Mouse (Mus musculus) heart, postnatal 4 days (tissue): ENCODE measurements around the gene Gjc2. TPM values are rescaled to one million over a fixed set of nuclear protein-coding genes. Genes with fewer than 3 reads are reported as not detected.
A peak's percentile ranks its signal among the peaks of the same experiment; 100 is the strongest.
"Not testable (repeated sequence)": the region's sequence is repeated elsewhere in the genome, so short reads cannot be mapped to it uniquely, and the experiment has no call there.

ENCODE experiments used
- DNase-seq: peaks from one replicate; pipeline ENCODE4 v3.0.0; 2021
- total RNA-seq, 2 experiments: library from RNA; stranded (reverse); gene quantifications; 2 replicates each; pipeline ENCODE4 v1.2.3; 2021

Gjc2 gene
- under 1 TPM; 0.70 to 0.79 TPM for total RNA-seq

DNA sequence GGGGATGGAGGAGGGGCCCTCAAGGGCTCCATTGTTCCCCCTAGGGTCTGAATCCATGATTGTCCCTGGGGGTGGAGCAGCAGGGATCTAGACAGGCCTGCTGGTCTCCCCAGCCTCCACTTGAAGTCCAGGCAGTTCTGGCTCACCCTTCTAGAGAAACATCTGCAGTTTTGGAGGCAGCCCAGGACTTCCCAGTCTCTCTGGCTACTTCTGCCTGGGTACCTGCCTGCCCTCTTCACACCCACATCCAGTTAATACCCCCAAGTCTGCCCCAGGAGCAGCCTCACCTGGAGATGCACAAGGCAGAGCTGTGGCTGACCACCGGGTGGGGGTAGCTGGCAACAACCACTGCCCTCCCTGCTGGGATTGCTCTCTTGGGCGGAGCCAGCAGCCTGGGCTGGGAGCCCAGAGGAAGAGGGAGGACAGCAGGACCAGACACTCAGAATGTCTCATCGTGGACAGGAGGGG lies at the start of gene Gjc2:
Gjc2 (minus strand) TSS at position 350 of the 468 bp plus-strand sequence.
- peak; percentile 72 for DNase-seq

DNA sequence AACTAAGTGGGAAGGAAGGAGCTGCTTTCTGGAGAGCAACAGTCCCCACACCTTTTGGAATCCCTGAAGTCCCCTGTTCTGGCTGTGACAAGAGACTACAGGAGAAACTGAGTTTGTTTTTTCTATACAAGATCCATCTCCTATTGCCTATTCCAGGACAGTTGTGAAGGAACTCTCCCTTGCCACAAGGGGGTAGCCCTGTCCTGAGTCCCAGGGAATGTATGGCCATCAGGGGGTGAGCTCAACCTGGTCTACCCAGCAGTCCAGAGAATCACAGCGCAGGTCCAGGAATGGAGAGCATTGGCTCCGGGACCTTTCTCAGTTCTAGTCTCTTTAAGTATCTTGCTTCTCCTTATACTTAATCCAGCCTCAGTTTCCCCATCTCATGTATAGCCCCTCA lies 49.8 kb upstream of the Gjc2 start:
- no peak for DNase-seq

DNA sequence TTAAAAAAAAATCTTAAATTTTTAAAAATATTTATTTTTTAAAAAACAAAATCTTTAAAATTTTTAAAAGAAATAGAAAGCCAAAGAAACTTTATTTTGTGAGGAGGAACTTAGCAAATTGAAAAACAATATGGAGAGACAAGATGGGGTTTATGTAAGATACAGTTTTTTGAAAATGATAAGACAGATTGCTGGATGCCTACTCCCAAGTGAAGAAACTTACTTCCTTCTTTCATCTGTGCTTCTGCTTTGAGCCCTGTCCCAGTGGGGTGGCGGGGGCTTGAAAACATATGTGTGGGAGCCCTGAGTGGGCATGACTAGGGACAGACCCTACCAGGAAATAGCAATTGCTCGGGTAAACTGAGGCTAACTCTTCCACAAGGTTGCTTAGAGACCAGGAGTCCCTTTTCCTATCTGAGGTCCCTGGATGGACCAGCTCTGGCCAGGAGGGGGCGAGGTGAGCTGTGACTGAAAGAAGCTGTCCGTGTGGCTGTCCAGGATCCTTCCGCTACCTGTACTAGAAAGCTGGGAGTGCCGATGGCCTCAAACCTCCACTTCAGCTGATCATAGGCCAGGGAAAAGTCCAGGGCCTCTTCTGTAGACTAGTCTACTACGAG lies 47.2 kb upstream of the Gjc2 start:
- DNase-seq, result peak; percentile 75

DNA sequence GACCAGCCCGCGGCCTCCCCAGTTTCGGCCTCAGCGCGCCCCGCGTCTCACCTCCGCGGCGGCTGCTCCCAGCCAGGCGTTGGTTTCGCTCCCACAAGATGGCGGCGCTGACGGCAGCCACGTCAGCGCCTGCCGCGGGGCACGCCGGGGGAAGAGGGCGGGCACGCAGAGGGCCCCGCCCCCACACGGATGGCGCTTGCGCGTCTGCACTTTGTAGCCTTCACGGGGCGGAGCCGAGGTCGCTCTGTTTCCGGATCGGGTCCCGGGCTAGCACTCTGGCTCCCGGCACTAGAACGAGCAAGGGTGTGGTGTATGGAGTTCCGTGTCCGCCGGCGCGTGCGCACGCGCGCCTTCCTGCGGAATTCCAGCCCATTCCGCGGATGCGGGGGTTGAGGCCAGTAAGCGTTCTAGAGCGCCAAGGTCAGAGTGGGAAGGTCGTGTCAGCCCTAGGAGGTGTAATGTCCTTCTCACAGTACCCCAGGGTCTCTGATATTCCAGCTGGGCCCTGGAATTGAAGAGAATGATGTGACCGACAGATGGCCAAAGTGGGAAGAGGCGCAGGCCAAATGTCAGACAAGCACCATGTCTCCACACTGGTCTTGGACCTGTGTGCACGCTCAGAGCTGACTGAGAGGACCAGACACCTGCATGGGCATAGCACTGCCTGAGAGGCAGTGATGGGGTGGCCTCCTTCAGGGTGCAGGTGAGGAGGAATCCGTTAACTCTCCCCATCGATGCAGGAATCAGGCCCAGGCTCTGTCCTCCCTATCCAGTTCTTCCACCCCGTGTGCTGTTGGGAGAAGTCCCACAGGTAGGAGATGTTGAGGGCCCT lies 45.3 kb upstream of the Gjc2 start, which contains the start of gene Arf1:
Arf1 (minus strand) TSS at position 149 of the 832 bp plus-strand sequence.
- peak; percentile 98 for DNase-seq

DNA sequence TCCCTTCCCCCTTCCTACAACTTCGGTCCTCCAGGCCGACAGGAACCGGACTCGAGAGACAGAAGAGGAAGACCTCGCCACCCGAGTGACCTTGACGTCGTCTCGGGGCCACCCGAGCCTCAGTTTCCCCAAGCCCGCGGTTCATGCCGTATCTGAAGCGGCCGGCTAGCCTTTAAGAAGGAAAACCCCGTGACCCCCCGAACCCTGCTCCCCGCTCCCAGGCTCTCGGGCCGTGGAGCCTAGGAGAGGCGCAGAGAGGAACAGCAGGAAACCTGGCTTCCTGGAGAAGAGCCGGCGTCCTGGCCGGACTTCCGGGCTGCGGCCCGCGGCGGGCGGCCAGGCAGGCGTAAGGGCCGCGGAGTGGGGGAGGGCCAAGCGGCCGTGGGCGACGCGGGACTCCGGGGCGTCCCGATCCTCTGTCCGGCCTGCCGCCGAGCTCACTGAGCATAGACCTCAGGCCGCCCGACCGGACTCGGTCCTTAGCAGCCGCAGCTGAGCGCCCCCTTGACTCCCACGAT lies 44.6 kb upstream of the Gjc2 start:
- no peak for DNase-seq

DNA sequence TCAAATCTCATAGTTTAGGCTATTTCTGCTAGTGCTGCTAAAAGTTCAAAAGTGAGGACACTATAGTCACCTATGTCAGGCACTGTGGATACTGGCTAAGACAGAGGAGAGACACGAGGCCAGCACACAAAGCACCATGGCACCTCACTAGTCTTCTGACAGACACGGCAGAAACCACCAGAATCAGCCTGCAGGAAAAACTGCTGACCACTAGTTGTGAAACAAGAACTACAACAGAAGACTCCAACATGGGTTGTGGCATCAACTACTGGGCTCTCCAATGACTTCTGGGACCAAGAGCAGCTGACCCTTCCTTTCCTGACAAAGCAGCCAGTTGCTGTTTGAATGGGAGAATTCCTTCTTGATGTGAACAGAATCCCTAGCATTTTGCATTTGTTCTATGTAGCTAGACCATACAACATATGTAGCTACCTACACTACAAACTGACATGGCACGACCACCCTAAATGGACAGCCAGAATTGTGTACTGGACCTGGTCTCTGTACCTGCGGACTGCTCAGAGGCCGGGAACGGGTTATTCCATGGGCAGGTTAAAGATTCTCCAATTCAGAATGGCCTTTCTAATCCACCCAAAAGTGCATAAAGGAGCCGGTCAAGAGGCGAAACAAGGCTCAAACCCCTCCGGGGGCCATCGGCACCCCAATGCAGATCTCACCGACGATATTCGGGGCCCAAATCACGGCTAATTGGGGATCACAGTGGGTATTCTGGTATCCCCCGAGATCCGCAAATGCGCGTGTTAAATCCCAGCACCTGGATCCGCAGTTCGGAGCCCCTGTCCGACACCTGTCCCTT lies 44.0 kb upstream of the Gjc2 start:
- no peak for DNase-seq

DNA sequence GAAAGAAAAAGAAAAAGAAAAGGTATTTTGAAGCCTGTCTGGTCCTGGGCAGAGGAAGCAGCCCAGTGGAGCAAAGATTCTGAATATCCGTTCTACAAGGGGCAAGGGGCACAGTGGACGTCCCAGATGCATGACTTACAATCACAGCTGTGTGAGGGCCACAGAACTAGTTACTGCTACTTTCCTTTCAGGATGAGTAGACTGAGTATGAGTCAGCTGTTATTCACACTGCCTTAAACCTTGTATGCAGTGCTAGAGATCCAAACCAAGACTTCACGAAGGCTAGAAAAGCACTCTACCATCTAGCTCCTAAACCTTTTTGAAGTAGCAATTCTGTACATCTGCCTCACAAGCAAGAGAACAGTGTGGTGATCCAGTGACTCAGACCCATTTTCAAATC lies 43.2 kb upstream of the Gjc2 start:
- DNase-seq, result no peak

DNA sequence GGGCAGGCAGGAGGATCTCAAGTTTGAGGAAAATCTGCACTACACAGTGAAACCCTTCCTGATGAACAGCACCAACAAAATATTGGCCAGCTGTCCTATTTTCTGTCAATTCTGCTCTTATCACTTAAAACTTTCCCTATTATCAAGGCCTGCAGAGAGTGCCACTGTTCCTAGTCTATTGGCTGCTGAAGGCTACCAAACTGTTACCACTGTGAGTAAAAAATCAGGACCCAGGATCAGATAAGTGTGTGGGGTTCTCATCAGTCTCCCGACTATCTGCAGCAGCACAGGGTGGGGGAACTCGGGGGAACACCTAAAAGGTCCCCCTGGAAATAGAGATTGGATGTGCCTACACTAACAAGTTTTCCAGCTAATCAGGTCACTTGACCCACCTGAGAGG lies 42.2 kb upstream of the Gjc2 start:
- DNase-seq, result no peak

DNA sequence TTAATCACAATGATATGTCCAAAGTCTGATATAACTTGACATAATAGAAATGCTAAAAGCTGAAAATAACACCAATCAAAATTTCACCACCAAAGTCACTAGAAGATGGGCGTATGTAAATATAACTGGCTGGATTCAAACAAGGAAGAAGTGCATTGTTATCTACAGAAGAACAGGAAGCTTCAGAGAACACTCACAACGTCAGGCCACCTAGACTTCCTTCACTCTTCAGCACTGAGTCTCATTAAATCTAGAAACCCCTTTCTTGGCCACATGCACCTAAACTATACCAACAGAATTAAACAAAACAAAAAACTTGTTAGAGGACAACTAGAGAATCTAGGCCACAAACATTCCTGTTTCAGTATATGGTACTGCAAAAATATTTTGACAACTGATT lies 41.5 kb upstream of the Gjc2 start:
- no peak for DNase-seq

DNA sequence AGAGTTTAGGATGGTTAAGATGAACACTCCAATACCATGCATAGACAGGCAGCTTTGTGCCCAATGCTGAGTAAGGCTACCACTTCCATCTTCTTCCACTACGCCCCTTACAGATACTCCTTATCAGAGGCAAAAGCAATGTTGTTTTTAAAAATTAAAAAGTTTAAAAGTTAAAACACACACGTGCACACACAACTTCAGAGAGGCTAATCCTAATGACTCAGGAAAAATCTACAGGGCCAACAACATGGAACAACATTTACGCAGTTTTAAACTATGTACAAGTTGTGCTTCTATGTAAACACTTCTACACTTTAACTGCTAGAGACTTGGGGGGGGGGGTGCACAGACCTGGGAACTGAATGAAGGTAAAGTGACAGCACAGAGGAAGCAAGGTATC lies 41.0 kb upstream of the Gjc2 start:
- no peak for DNase-seq

DNA sequence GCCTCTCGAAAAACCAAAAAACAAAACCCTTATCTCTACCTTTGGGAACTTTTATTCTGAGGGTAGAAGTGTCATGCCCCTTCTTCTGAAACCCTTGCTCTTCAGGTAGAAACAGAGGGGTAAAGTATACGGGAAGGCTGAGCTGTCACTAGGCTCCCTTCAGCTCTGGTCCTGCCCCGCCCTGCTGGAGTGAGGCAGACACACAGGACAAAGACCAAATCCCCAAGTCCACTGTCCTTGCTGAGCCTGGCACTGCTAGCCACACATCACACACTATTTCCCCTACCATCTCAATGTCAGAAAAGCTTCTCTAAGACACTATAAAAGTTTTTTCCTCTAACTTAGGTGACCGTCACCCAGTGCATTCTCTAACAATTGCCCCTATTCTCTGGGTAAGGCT lies 39.3 kb upstream of the Gjc2 start:
- DNase-seq, result no peak

DNA sequence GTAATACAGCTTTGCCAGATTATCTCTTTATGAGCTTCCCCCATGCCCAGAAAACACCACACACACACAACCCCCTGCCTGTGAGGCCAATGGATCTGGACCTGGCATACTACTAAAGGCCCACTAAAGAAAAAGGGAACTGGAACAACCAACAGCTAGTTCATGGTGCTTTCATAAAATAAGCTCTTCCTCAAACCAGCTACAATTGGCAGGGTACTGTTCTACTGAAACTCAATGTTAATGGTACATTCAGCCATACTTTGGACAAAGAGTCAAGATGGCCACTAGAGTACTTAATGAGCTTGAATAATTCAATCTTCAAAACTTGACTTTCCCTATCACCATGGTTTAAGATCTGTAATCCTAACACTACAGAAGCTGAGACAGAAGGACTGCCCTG lies 38.6 kb upstream of the Gjc2 start:
- no peak for DNase-seq

DNA sequence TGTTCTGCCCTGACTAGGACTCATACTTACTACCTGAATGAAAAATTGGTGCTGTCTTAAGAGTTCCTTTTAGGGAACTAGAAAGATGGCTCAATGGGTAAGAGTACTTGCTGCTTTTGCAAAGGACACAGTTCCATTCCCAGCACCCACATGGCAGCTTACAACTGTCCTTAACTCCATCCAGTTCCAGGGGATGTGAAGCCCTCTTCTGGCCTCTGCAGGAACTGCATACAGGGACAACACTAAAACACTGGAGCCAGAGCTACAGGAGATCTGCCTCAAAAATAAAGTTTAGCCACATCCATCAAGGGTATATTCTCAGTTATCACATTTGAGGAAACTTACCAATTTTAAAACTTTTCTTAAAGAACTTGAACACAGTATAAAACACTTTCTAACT lies 36.1 kb upstream of the Gjc2 start:
- DNase-seq, result peak; percentile 55

DNA sequence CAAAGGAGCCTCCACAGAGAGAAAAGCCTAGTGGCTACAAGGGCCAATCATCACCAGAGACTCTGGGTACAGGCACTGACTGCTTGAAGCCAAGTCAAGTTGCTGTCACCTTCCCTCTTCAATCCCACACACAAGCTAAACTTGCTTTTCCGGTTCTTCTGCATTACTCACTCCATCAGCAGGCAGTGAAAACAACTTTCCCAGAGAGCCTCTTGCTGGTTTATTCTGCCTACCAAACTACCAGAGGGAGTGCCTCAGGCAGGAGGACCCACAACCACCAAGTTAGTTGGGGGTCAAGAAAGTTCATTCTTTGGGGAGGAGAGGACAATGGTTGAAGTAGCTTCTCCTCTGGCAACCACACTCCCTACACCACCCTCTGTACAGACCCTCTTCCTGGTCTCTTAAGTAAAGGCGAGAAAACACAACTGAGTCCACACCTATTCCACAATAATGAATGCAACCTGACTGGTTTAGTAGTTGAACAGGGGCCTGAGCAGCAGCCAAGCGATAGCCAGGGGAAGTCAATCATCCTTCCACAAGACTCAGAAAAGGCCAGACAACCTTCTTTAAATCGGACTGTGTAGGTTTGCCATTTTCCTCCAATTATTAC lies 35.5 kb upstream of the Gjc2 start:
- no peak for DNase-seq

DNA sequence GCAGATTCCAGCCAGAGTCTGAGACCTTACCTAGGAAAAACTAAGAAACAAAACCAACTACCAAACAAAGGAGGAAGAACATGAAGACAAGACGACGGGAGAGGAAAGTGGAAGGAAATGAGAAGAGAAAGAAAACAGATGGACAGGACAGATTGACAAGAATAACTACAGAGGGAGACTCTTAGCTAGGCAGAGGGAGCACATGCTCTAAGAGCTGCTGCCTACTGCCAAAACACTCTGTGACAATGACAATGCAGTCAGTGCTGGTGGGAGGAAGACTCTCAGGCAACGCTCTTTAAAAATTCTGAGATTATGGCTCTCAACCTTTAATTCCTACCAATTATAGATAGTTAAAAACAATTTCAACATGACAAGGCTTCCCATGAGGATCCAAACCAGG lies 33.9 kb upstream of the Gjc2 start:
- DNase-seq, result no peak

DNA sequence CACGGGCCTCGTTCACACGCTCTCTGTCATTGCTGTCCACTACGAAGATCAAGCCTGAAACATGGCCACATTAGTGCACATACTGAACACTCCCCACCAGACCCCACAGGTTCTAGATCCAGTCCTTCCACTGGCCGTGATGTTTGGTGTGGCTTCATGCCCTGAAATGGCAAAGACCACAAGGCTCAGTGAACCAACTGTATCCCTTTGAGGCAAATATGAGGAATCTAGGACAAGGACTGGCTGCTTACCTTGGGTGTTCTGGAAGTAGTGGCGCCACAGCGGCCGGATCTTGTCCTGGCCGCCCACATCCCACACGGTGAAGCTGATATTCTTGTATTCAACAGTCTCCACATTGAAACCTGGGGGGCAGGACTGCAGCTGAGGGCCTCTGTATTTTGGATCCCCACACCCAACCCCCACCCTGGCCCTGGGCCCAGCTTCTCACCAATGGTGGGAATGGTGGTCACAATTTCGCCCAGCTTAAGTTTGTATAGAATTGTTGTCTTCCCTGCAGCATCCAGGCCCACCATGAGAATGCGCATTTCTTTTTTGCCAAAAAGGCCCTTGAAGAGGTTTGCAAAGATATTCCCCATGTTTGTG lies 30.0 kb upstream of the Gjc2 start:
- DNase-seq, result no peak

DNA sequence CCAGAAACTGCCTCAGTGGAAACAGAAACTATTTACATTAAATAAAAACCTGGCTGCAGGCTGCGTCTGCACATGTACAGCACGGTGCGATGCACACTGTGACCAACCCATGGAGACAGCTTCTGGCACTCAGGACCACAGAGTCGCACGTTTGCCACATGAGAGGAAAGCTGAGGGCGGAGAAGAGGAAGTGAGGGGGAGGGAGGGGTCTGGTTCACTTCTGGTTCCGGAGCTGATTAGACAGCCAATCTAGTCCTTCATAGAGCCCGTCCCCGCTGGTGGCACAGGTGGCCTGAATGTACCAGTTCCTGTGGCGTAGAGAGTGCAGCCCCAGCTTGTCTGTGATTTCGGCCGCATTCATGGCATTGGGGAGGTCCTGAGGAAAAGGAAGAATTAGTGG lies 29.3 kb upstream of the Gjc2 start:
- not testable (repeated sequence) for DNase-seq

DNA sequence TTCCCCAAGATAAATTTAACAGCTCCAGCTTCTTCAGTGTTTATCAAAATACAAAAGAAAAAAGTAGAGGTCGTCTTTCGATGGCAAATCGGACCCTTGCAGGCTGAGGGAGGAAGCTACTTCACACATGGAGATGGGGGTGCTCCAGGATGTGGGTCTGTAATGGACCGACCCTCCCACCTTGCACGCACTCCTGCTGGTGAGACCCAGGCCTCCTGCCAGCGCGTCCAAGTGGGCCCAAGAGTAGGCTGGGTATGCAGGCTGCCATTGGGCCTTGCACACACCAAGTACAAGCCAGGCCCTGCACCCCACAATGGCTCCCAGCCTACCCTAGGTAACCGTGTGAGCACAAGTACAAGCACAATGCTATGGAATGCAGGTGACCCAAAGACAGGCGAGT lies 28.5 kb upstream of the Gjc2 start:
- DNase-seq, result not testable (repeated sequence)

DNA sequence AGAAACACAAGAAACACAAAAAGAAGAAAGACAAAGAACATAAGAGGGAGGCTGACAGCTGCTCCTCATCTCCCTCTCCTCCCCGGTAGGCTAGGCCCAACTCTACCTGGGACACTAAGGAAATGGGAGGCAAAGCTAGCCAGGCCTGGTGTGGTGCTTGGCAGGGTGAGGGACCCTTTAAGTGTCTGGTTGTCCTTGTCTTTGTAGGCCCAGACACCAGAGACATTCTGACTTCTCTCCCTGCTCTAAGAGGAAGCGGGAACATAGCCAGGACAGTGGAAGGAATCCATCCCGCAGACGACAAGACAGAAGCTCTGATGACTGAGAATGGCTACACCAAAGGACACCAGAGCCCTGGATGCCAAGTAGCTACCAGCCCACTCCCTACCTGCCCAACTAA lies 27.0 kb upstream of the Gjc2 start:
- DNase-seq, result no peak

DNA sequence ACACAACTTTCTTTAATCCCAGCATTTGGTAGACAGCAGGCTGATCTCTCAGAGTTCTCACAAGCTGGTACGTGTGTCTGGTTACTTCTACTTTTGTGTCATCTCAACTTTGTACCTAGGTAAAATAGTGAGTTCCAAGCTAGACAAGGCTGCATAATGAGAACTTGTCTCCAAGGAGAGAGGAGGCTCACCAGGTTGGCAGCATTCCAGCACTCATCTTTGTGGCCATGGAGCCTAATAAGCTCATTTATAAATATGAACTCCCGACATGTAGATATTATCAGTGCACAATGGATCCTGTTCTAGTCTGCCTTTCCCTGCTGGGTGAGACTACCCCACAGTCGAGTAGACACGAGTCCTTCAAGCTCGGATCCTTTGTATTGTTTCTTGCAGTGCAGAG lies 26.6 kb upstream of the Gjc2 start:
- DNase-seq, result no peak

DNA sequence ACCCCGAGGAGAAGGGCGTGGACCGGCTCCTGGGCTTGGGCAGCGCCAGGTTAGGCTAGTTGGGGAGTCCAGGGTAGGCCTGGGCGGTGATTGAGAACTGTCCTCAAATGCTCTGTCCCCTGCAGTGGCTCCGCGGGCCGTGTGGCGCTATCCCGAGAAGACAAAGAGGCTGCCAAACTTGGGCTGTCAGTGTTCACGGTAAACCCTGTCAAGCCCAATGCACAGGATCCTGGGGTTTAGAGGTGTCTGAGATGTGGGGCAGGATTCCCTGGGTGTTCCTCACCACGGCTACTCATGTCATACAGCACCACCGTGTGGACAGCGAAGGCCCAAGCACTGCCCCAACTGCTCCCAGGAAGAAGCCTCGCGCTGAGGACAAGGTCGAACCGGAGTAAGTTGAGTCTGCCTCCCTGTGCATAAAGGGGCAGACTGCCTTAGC lies 26.0 kb upstream of the Gjc2 start:
- peak; percentile 79 for DNase-seq
